Comparison of ENCODE assay signal across 8 mouse cellular contexts in the genomic region with DNA sequence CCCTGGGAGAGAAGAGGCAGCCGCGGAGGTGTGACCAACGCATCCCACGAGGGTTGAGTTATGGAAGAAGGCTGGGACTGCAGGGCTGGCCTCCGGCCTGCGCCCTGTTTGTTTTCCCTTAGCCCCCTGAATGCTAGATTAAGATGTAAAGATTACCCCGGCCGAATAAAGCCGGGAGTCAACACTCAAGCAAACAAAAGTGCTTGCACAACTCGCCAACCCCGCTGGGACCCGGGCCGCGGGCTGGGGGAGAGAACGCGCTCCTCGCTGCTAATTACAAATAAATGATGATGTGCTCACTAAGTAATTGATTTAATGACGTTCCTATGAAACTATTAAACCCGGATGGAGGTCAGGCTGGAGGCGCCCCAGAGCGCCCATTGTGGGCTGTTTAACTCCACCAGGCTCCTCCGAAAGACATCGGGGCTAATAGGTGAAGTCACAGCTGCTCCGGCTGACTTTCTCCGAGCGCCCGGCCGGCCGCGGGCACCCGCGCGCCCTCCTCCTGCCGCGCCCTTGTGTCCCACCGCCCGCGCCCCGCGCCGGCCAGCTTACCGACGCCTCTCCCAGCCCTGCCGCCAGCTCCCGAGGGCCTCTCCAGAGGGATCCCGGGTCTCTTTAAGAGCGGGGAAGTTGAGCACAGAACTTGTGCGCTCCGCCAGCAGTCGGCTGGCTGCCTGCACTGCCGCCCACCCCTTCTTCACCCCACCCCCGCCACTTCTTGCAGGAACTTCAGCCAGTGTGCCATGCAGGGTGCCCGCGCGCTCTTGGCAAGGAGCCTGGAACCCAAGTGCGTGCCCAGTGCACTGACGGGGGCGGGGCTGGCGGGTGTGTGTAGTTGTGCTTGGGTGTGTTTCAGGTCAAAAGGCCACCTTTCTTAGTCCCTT. TPM values are rescaled to one million over a fixed set of nuclear protein-coding genes. Genes with fewer than 3 reads are reported as not detected.
DNase-seq lines count a peak whose midpoint lies in the region; ATAC-seq and TF ChIP-seq lines count a peak whose summit lies in the region.

A gene (minus strand): TSS at position 620 of the 887 bp plus-strand sequence.

- no peaks in the 10 kb centered on the region for H3K9me3 ChIP-seq in embryonic facial prominence, embryonic 13.5 days
- H3K9me3 ChIP-seq in intestine, embryonic 14.5 days (ENCODE audit: control insufficient read depth, low read length): no peaks in the 10 kb centered on the region
- H3K9me3 ChIP-seq in limb, embryonic 13.5 days: no peaks in the 10 kb centered on the region

- peak within 1 kb of the TSS; percentile 93 for H3K4me2 ChIP-seq in embryonic facial prominence, embryonic 13.5 days
- peak within 1 kb of the TSS; percentile 46 for H3K4me2 ChIP-seq in intestine, embryonic 14.5 days (ENCODE audit: low read length)
- peak within 1 kb of the TSS; percentile 91 for H3K4me2 ChIP-seq in limb, embryonic 13.5 days (replicated peaks)
- H3K4me2 ChIP-seq in myocyte (ENCODE audit: low read depth): peak within 1 kb of the TSS; percentile 64

- peak within 1 kb of the TSS; percentile 53 for H3K4me3 ChIP-seq in embryonic facial prominence, embryonic 13.5 days
- H3K4me3 ChIP-seq in intestine, embryonic 14.5 days (ENCODE audit: low read depth, low read length): peak within 1 kb of the TSS; percentile 23; the same call in 1 of the 2 replicates
- peak within 1 kb of the TSS; percentile 52 for H3K4me3 ChIP-seq in limb, embryonic 13.5 days
- H3K4me3 ChIP-seq in myocyte: no peak within 1 kb of the TSS

- under 1% methylated on average over 59 of the region's 59 CpGs for WGBS in embryonic facial prominence, embryonic 13.5 days
- 2% methylated on average over 59 of the region's 59 CpGs for WGBS in intestine, embryonic 14.5 days
- 1% methylated on average over 59 of the region's 59 CpGs for WGBS in limb, embryonic 13.5 days

- peak; percentile 29; the same call in 1 of the 2 replicates for ATAC-seq in embryonic facial prominence, embryonic 13.5 days (ENCODE audit: insufficient number of reproducible peaks, insufficient read depth, low FRiP score, low TSS enrichment, low read depth)
- 0 out of 2 replicates have a peak, but pooled peaks have one; percentile 17 for ATAC-seq in intestine, embryonic 14.5 days (replicated peaks; ENCODE audit: low FRiP score, low TSS enrichment, low read depth)
- peak; percentile 55 for ATAC-seq in limb, embryonic 13.5 days (ENCODE audit: low FRiP score, low read depth)

- H3K36me3 ChIP-seq in embryonic facial prominence, embryonic 13.5 days: no peaks in the 10 kb centered on the region
- H3K36me3 ChIP-seq in intestine, embryonic 14.5 days (ENCODE audit: control insufficient read depth, insufficient read depth, low read length): no peaks in the 10 kb centered on the region
- no peaks in the 10 kb centered on the region for H3K36me3 ChIP-seq in limb, embryonic 13.5 days
- no peaks in the 10 kb centered on the region for H3K36me3 ChIP-seq in myocyte (ENCODE audit: control insufficient read depth, insufficient read depth)

- TF ChIP-seq POLR2A in myocyte (IDR thresholded peaks at IDR 0.05; ENCODE audit: insufficient read length, low read depth): no peak

- DNase-seq in lung, adult 18-20 months: peak; percentile 63 to 78
- no peak for DNase-seq in lung, postnatal 10 days
- peak; percentile 70 for DNase-seq in intestine, embryonic 14.5 days (ENCODE audit: low spot score)
- no peak for DNase-seq in ovary, postnatal 36 days (ENCODE audit: low spot score)
- no peak for DNase-seq in ovary, adult 18-20 months (ENCODE audit: low spot score)

- H3K27me3 ChIP-seq in embryonic facial prominence, embryonic 13.5 days: peaks cover 82% of the 10 kb centered on the region
- peaks cover 87% of the 10 kb centered on the region for H3K27me3 ChIP-seq in intestine, embryonic 14.5 days (replicated peaks; ENCODE audit: control insufficient read depth, insufficient read depth, low read length)
- H3K27me3 ChIP-seq in limb, embryonic 13.5 days: peaks cover 96% of the 10 kb centered on the region
- peaks cover 29% of the 10 kb centered on the region for H3K27me3 ChIP-seq in myocyte (ENCODE audit: control insufficient read depth, insufficient read depth, insufficient read length)

- no peaks in the 10 kb centered on the region for H3K79me2 ChIP-seq in myocyte (ENCODE audit: control insufficient read depth, insufficient read depth)

- no peak within 1 kb of the TSS for H3ac ChIP-seq in myocyte (ENCODE audit: control insufficient read depth, insufficient read length)

- peak within 1 kb of the TSS; percentile 71 for H3K9ac ChIP-seq in embryonic facial prominence, embryonic 13.5 days
- no peak within 1 kb of the TSS for H3K9ac ChIP-seq in intestine, embryonic 14.5 days (ENCODE audit: low read length)
- H3K9ac ChIP-seq in limb, embryonic 13.5 days: peak within 1 kb of the TSS; percentile 69

- no peak within 1 kb of the TSS for H3K27ac ChIP-seq in embryonic facial prominence, embryonic 13.5 days
- H3K27ac ChIP-seq in intestine, embryonic 14.5 days (ENCODE audit: low read depth): no peak within 1 kb of the TSS
- no peak within 1 kb of the TSS for H3K27ac ChIP-seq in limb, embryonic 13.5 days

- H3K4me1 ChIP-seq in embryonic facial prominence, embryonic 13.5 days: peaks cover 35% of the 10 kb centered on the region
- peaks cover 2% of the 10 kb centered on the region; the same call in 1 of the 2 replicates for H3K4me1 ChIP-seq in intestine, embryonic 14.5 days (replicated peaks; ENCODE audit: control insufficient read depth, insufficient read depth, low read length)
- peaks cover 40% of the 10 kb centered on the region for H3K4me1 ChIP-seq in limb, embryonic 13.5 days

TF ChIP-seq in myocyte, 11 proteins besides CTCF, POLR2A, EP300 and RAD21:
- TF ChIP-seq SRF (IDR thresholded peaks at IDR 0.05; ENCODE audit: control insufficient read depth, insufficient read length, low read depth) (no peak), MAX (IDR thresholded peaks at IDR 0.05; ENCODE audit: low read depth) (no peak), E2F4 (IDR thresholded peaks at IDR 0.05; ENCODE audit: insufficient read depth) (no peak), MYOG (IDR thresholded peaks at IDR 0.05; ENCODE audit: control insufficient read depth in 1 of 3, insufficient read depth in 1 of 3, insufficient read length in 2 of 3, low read depth in 2 of 3) (no peak), POLR2AphosphoS2 (IDR thresholded peaks at IDR 0.05; ENCODE audit: insufficient read length, low read depth) (no peak), TCF3 (IDR thresholded peaks at IDR 0.05; ENCODE audit: insufficient read length, low read depth) (no peak), TCF12 (IDR thresholded peaks at IDR 0.05; ENCODE audit: insufficient read depth, poor library complexity, severe bottlenecking) (no peak), MYOD1 (IDR thresholded peaks at IDR 0.05; ENCODE audit: control insufficient read depth in 1 of 3, insufficient read length in 2 of 3, low read depth in 2 of 3) (no peak)

RNA-seq across cellular contexts. Expression of the gene that starts here (rescaled TPM):
- polyA plus RNA-seq in embryonic facial prominence, embryonic 13.5 days (2015; fragmentation: Nextera tagmentation; extraction: Ambion mirVana): 0.22 and 0.59 TPM in 2 replicates
- not detected in 2 replicates for polyA plus RNA-seq in intestine, embryonic 14.5 days (2014; fragmentation: Nextera tagmentation; extraction: Ambion mirVana)
- 0.18 and 0.37 TPM in 2 replicates for polyA plus RNA-seq in limb, embryonic 13.5 days (2015; fragmentation: Nextera tagmentation; extraction: Ambion mirVana)
- polyA plus RNA-seq in myocyte (2012; fragmentation: generic; extraction: Trizol): not detected

Comparison
In these comparisons a context has a peak if more than half of its experiments do, and no peak if none do; other contexts are left out.
1. DNase-seq: peak in lung, adult 18-20 months (2 of 2); none in lung, postnatal 10 days (single experiment), ovary, postnatal 36 days (single experiment) and ovary, adult 18-20 months (single experiment).
2. Peak in ATAC-seq, H3K4me3 ChIP-seq, H3K9ac ChIP-seq and H3K4me2 ChIP-seq in embryonic facial prominence, embryonic 13.5 days; RNA of the gene not detected or under 1 TPM.
3. Peak in DNase-seq, ATAC-seq, H3K4me3 ChIP-seq and H3K4me2 ChIP-seq in intestine, embryonic 14.5 days; RNA of the gene not detected or under 1 TPM.
4. Peak in ATAC-seq, H3K4me3 ChIP-seq, H3K9ac ChIP-seq and H3K4me2 ChIP-seq in limb, embryonic 13.5 days; RNA of the gene not detected or under 1 TPM.
5. Peak in every context shown above with its lines, with median percentiles within 50 percentile points of each other: ATAC-seq and H3K4me2 ChIP-seq.